Mouse (Mus musculus): ENCODE measurements around the gene Tbx2. TPM values are rescaled to one million over a fixed set of nuclear protein-coding genes. Genes with fewer than 3 reads are reported as not detected.

Tbx2 gene
- polyA plus RNA-seq, 1 experiment from 2014 or later: 1.5 TPM

GRCm38 (mm10) chr11:85886429-85886785, 54.1 kb downstream of the Tbx2 start:
- Histone ChIP-seq H3K27me3 (ENCODE audit: insufficient read depth, poor library complexity, severe bottlenecking) (peaks cover 98% of the 10 kb centered on the region), H3K9me3 (no peaks in the 10 kb centered on the region), H3K36me3 (no peaks in the 10 kb centered on the region), H3K4me3 (peak overlapping the region; percentile 16), H3K4me1 (replicated peaks) (peaks cover 34% of the 10 kb centered on the region), H3K27ac (no peak overlapping the region)
- DNase-seq (ENCODE audit: low spot score): no peak
- under 1% methylated on average over 22 of the region's 22 CpGs for WGBS

GRCm38 (mm10) chr11:85887273-85887672, 54.9 kb downstream of the Tbx2 start:
- peaks cover 98% of the 10 kb centered on the region for H3K27me3 ChIP-seq (ENCODE audit: insufficient read depth, poor library complexity, severe bottlenecking)
- H3K4me1 ChIP-seq (replicated peaks): peaks cover 35% of the 10 kb centered on the region
- 19% methylated on average over 6 of the region's 6 CpGs for WGBS
- H3K36me3 ChIP-seq: no peaks in the 10 kb centered on the region
- no peaks in the 10 kb centered on the region for H3K9me3 ChIP-seq
- H3K27ac ChIP-seq: no peak overlapping the region
- DNase-seq (ENCODE audit: low spot score): no peak
- H3K4me3 ChIP-seq: no peak overlapping the region

DNA sequence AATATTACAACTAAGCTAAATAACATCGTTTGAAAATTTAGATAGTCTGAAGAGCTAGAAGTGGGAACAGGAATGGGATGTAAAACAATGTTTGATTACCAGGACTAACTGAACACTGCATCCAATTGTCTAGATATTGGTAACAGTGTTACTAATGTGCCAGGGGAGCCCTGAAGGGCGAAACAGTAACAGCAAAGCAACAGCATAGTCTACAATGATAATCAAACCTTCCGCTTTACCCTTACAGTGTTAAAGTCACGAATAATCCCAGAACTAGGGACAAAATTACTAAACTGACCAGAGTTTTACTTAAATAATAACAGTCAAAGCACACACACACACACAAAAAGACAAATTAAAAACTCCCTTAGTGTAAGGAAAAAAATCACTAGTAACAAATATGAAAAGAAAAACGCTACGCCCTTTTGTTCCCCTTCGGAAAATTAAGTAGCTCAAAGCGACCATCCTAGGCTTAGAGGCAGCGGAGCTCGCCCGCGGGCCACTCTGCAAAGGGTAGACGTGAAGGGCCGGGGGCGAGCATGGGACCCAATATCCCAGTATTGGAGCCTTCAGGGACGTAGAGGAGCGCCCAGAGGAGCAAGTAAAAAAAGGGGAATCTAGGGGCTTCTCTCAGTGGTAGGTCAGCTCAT, 55.6 kb downstream of the Tbx2 start:
- H3K9me3 ChIP-seq: no peaks in the 10 kb centered on the region
- no peaks in the 10 kb centered on the region for H3K36me3 ChIP-seq
- no peak overlapping the region for H3K4me3 ChIP-seq
- no peak overlapping the region for H3K27ac ChIP-seq
- DNase-seq (ENCODE audit: low spot score): no peak
- WGBS: 1% methylated on average over 17 of the region's 17 CpGs
- H3K27me3 ChIP-seq (ENCODE audit: insufficient read depth, poor library complexity, severe bottlenecking): peaks cover 99% of the 10 kb centered on the region
- peaks cover 35% of the 10 kb centered on the region for H3K4me1 ChIP-seq (replicated peaks)

- H3K36me3 ChIP-seq: no peaks in the 10 kb centered on the region
- peaks cover 35% of the 10 kb centered on the region for H3K4me1 ChIP-seq (replicated peaks)
- H3K27ac ChIP-seq: no peak overlapping the region
- H3K27me3 ChIP-seq (ENCODE audit: insufficient read depth, poor library complexity, severe bottlenecking): peaks cover 100% of the 10 kb centered on the region
- DNase-seq (ENCODE audit: low spot score): peak; percentile 70
- 0 out of 2 replicates have a peak overlapping the region, but pooled peaks have one; percentile 11 for H3K4me3 ChIP-seq
- H3K9me3 ChIP-seq: no peaks in the 10 kb centered on the region
- under 1% methylated on average over 26 of the region's 26 CpGs for WGBS
Observed at GRCm38 (mm10) chr11:85888451-85888961, 56.2 kb downstream of the Tbx2 start.

GRCm38 (mm10) chr11:85889056-85889729, 56.8 kb downstream of the Tbx2 start:
- no peaks in the 10 kb centered on the region for H3K36me3 ChIP-seq
- H3K9me3 ChIP-seq: no peaks in the 10 kb centered on the region
- peaks cover 35% of the 10 kb centered on the region for H3K4me1 ChIP-seq (replicated peaks)
- peak; percentile 42 for DNase-seq (ENCODE audit: low spot score)
- H3K4me3 ChIP-seq: no peak overlapping the region
- no peak overlapping the region for H3K27ac ChIP-seq
- H3K27me3 ChIP-seq (ENCODE audit: insufficient read depth, poor library complexity, severe bottlenecking): peaks cover 100% of the 10 kb centered on the region
- 9% methylated on average over 8 of the region's 8 CpGs for WGBS

DNA sequence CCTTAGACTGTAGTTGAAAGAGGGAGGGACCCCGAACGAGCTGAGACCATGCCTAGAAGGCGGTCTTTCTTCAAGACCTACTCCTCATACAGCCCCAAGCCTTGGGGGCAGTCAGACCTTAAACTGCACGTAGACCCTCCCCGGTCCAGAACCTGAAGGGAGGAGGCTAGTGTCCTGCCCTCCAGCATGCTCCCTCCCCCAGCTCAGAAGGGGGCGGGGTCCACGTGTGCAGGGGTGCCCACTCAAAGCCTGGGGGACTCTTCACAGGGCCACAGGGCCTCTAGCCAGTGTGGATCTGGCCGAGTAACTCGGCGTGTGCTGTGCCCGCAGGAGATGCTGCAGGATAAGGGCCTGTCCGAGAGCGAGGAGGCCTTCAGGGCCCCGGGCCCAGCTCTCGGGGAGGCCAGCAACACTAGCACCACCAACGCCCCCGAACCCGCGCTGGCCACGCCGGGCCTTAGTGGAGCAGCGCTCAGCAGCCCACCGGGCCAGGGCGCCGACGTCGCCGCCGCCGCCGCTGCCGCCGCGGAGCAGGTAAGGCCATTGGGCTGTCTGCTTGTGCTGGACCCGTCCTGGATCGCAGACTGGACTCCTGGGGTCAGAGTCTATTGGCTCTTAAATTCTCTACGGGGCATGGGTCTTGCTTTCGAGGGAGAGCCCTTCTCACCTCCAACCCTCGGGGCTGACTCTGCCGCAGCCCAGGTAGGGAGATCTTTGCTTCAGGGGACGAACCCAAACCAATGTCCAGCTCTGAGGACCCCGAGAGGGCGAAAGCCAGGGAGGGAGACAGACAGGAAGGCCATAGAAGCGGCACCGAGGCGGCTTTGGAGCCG, 57.6 kb downstream of the Tbx2 start:
- under 1% methylated on average over 47 of the region's 47 CpGs for WGBS
- Histone ChIP-seq H3K27me3 (ENCODE audit: insufficient read depth, poor library complexity, severe bottlenecking) (peaks cover 100% of the 10 kb centered on the region), H3K9me3 (no peaks in the 10 kb centered on the region), H3K36me3 (no peaks in the 10 kb centered on the region), H3K4me1 (replicated peaks) (peaks cover 40% of the 10 kb centered on the region), H3K4me3 (no peak overlapping the region; the same call in 1 of the 2 replicates), H3K27ac (no peak overlapping the region)
- peak; percentile 51 for DNase-seq (ENCODE audit: low spot score)

DNA sequence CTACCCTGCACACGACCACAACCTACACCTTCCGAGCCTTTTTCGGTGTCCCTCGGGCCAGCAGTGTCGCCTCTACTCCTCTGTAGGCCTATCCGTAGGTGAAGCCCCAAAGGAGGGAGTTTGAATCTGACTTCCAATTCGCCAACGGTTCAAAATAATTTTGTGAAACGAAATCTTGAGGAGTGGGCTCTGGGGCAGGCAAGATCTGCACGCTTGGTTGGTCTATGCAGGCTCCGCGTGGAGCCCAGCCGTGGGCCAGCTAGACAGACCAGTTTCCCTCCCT, 58.2 kb downstream of the Tbx2 start:
- Histone ChIP-seq H3K9me3 (no peaks in the 10 kb centered on the region), H3K4me1 (replicated peaks) (peaks cover 45% of the 10 kb centered on the region), H3K27me3 (ENCODE audit: insufficient read depth, poor library complexity, severe bottlenecking) (peaks cover 100% of the 10 kb centered on the region), H3K36me3 (no peaks in the 10 kb centered on the region), H3K27ac (no peak overlapping the region), H3K4me3 (0 out of 2 replicates have a peak overlapping the region, but pooled peaks have one; percentile 13)
- peak; percentile 55 for DNase-seq (ENCODE audit: low spot score)
- under 1% methylated on average over 13 of the region's 13 CpGs for WGBS

GRCm38 (mm10) chr11:85891010-85891691, 58.8 kb downstream of the Tbx2 start:
- Histone ChIP-seq H3K27me3 (ENCODE audit: insufficient read depth, poor library complexity, severe bottlenecking) (peaks cover 100% of the 10 kb centered on the region), H3K4me3 (0 out of 2 replicates have a peak overlapping the region, but pooled peaks have one; percentile 13), H3K27ac (no peak overlapping the region), H3K36me3 (no peaks in the 10 kb centered on the region), H3K9me3 (no peaks in the 10 kb centered on the region), H3K4me1 (replicated peaks) (peaks cover 43% of the 10 kb centered on the region)
- 2% methylated on average over 13 of the region's 13 CpGs for WGBS
- peak; percentile 46 for DNase-seq (ENCODE audit: low spot score)

Other genes starting within 250 kb of the Tbx2 start
- not detected in 2 replicates for gene Gm11444, start 17.8 kb downstream of the Tbx2 start, polyA plus RNA-seq (2016; fragmentation: Nextera tagmentation; extraction: Ambion mirVana)
- gene Tbx4, start 53.9 kb downstream of the Tbx2 start, polyA plus RNA-seq (2016; fragmentation: Nextera tagmentation; extraction: Ambion mirVana): 0.09 and 0.22 TPM in 2 replicates

Measured in hindbrain, embryonic 10.5 days (tissue).